Mouse (Mus musculus): ENCODE measurements around the gene Tsr3.

DNA sequence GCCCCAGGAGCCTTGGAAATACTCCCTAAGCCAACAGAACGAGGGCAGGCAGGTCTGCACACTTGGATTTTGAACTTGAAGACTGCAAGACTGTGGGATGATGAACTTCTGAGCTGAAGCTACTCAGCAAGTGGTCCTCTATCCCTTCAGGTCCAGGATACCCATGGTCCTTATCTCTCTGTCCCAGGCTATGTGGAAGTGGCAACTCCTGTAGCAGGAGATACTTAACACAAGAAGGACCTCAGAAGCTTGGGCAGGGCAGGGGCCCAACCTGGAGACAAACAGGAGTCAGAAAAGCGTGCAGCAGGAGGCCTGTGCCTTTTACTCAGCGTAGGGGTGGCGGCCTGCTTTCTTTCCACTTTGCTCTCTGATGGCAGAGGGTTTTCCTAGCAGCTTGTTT, 14.3 kb upstream of the Tsr3 start:
- TF ChIP-seq POLR2A (IDR thresholded peaks at IDR 0.05; ENCODE audit: insufficient read depth, low read length), result no peak
- TF ChIP-seq CTCF (IDR thresholded peaks at IDR 0.05; ENCODE audit: low read depth, low read length), result no peak
- no peak for TF ChIP-seq EP300 (IDR thresholded peaks at IDR 0.05; ENCODE audit: insufficient read depth, low read depth, low read length)
